Mouse (Mus musculus): Measurements from ENCODE around the gene Arhgap29. TPM values are rescaled to one million over a fixed set of nuclear protein-coding genes. Genes with fewer than 3 reads are reported as not detected.
A peak's percentile ranks its signal among the peaks of the same experiment; 100 is the strongest.

Arhgap29 gene
- polyA plus RNA-seq, 1 experiment: 5.8 TPM

DNA sequence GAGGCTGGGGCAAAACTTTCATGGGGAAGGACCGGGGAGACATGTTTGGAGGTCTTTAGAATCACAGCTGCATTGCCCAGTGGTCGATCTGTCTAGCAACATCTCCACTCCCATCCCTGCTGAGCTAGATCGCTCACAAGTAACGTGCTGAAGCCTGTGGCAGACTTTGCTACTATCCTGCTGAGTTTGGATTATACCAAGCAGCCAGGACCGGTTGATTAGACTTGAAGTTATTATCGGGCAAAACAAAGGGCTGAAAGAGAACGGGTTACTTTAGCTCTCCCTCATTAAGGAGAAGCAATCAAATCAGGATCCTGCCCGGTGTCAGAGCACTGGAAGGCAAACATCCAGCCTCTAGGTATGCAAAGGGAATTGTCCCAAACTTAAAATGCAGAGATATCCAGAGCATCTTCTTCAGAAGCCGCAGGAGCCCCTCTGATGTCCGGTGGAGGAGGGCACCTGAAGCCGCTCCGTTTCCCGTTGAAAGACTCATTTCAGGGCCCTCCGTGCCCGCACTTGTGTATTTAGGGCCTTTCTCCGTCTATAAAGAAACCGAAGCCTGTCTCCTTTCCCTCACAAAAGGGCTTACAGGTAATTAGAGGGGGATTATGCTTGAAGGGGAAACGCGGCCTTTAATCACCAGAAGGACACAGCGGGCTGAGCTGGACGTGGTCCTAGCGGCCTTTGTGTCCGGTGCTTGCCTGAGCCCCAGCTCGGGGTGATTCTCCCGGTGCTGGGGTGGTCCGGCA lies 91.6 kb downstream of the Arhgap29 start, which contains the start of gene Abca4:
TSS of gene Abca4 (plus strand) at position 645 of the 749 bp plus-strand sequence.
- TF ChIP-seq MYOD1 (IDR thresholded peaks at IDR 0.05; ENCODE audit: control insufficient read depth, insufficient read length, low read depth) (no peak), CTCF (IDR thresholded peaks at IDR 0.05; ENCODE audit: control insufficient read depth, insufficient read depth, insufficient read length) (no peak), CEBPB (IDR thresholded peaks at IDR 0.05; ENCODE audit: low read depth) (no peak), MAX (IDR thresholded peaks at IDR 0.05) (no peak), MYOG (IDR thresholded peaks at IDR 0.05; ENCODE audit: control insufficient read depth, extremely low read depth, insufficient read length) (no peak), USF1 (IDR thresholded peaks at IDR 0.05; ENCODE audit: low read depth) (no peak), FOSL1 (IDR thresholded peaks at IDR 0.05; ENCODE audit: insufficient read depth, low read length, poor library complexity, severe bottlenecking) (no peak)
- Histone ChIP-seq H3K4me3 (ENCODE audit: insufficient read depth, poor library complexity, severe bottlenecking) (no peak within 1 kb of the TSS), H3K27me3 (ENCODE audit: control insufficient read depth, insufficient read depth, insufficient read length) (no peaks in the 10 kb centered on the region), H3K79me2 (ENCODE audit: control insufficient read depth, insufficient read depth) (no peaks in the 10 kb centered on the region), H3ac (ENCODE audit: control insufficient read depth, insufficient read length, low read depth) (no peak within 1 kb of the TSS), H3K79me3 (ENCODE audit: low read depth) (no peaks in the 10 kb centered on the region), H3K36me3 (ENCODE audit: control insufficient read depth, insufficient read depth) (no peaks in the 10 kb centered on the region)

DNA sequence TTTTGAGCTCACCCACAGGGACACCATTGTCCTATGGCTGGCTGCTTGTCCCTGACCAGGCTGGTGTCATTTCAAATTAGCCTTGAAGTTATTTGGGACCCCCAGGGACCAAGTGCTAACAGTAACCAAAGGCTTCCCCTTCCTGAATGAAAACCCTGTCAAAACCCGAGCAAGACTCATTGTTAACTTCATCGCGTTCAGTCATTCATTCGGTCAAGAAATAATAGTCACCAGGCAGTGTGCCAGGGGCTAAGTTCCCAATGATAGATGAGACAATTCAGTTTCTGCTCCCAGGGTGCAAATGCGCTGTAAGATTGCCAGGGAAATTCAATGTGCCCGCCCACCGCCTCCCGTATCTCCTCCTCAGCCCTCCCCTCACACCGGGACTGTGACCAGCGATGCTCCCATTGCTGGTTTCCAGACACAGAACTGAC lies 93.9 kb downstream of the Arhgap29 start:
- TF ChIP-seq MYOD1 (IDR thresholded peaks at IDR 0.05; ENCODE audit: control insufficient read depth, insufficient read length, low read depth): no peak
- TF ChIP-seq FOSL1 (IDR thresholded peaks at IDR 0.05; ENCODE audit: insufficient read depth, low read length, poor library complexity, severe bottlenecking): no peak
- no peak for TF ChIP-seq CEBPB (IDR thresholded peaks at IDR 0.05; ENCODE audit: low read depth)
- TF ChIP-seq MYOG (IDR thresholded peaks at IDR 0.05; ENCODE audit: control insufficient read depth, extremely low read depth, insufficient read length): no peak
- no peak for TF ChIP-seq MAX (IDR thresholded peaks at IDR 0.05)
- TF ChIP-seq USF1 (IDR thresholded peaks at IDR 0.05; ENCODE audit: low read depth): no peak
- TF ChIP-seq CTCF (IDR thresholded peaks at IDR 0.05; ENCODE audit: control insufficient read depth, insufficient read depth, insufficient read length): no peak
- no peaks in the 10 kb centered on the region for H3K36me3 ChIP-seq (ENCODE audit: control insufficient read depth, insufficient read depth)
- H3K79me3 ChIP-seq (ENCODE audit: low read depth): no peaks in the 10 kb centered on the region
- no peaks in the 10 kb centered on the region for H3K79me2 ChIP-seq (ENCODE audit: control insufficient read depth, insufficient read depth)
- no peak overlapping the region for H3ac ChIP-seq (ENCODE audit: control insufficient read depth, insufficient read length, low read depth)
- no peaks in the 10 kb centered on the region for H3K27me3 ChIP-seq (ENCODE audit: control insufficient read depth, insufficient read depth, insufficient read length)
- no peak overlapping the region for H3K4me3 ChIP-seq (ENCODE audit: insufficient read depth, poor library complexity, severe bottlenecking)

DNA sequence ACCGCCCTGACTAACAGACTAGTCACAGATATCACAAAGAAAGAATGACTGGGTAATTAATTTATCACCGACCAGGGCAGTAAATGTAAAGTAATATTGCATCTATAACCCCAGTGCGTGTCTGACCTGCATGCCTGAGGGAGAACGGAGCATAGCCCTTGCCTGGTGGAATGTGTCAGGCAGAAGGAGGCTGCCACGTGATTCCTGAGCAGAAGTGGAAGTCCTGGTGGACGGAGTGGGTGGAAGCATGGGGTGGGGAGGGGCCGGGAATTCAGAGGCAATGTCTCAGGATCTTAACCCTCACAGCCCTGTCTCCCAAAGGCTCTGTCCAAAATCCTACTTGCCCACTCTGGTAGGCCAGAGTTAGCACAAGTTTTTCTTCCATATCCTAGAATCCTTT lies 95.1 kb downstream of the Arhgap29 start:
- Histone ChIP-seq H3K27me3 (ENCODE audit: control insufficient read depth, insufficient read depth, insufficient read length) (no peaks in the 10 kb centered on the region), H3K36me3 (ENCODE audit: control insufficient read depth, insufficient read depth) (no peaks in the 10 kb centered on the region), H3ac (ENCODE audit: control insufficient read depth, insufficient read length, low read depth) (no peak overlapping the region), H3K79me3 (ENCODE audit: low read depth) (no peaks in the 10 kb centered on the region), H3K79me2 (ENCODE audit: control insufficient read depth, insufficient read depth) (no peaks in the 10 kb centered on the region), H3K4me3 (ENCODE audit: insufficient read depth, poor library complexity, severe bottlenecking) (no peak overlapping the region)
- no peak for TF ChIP-seq MYOD1 (IDR thresholded peaks at IDR 0.05; ENCODE audit: control insufficient read depth, insufficient read length, low read depth)
- TF ChIP-seq CTCF (IDR thresholded peaks at IDR 0.05; ENCODE audit: control insufficient read depth, insufficient read depth, insufficient read length): no peak
- no peak for TF ChIP-seq USF1 (IDR thresholded peaks at IDR 0.05; ENCODE audit: low read depth)
- TF ChIP-seq FOSL1 (IDR thresholded peaks at IDR 0.05; ENCODE audit: insufficient read depth, low read length, poor library complexity, severe bottlenecking): no peak
- no peak for TF ChIP-seq MYOG (IDR thresholded peaks at IDR 0.05; ENCODE audit: control insufficient read depth, extremely low read depth, insufficient read length)
- TF ChIP-seq MAX (IDR thresholded peaks at IDR 0.05): no peak

DNA sequence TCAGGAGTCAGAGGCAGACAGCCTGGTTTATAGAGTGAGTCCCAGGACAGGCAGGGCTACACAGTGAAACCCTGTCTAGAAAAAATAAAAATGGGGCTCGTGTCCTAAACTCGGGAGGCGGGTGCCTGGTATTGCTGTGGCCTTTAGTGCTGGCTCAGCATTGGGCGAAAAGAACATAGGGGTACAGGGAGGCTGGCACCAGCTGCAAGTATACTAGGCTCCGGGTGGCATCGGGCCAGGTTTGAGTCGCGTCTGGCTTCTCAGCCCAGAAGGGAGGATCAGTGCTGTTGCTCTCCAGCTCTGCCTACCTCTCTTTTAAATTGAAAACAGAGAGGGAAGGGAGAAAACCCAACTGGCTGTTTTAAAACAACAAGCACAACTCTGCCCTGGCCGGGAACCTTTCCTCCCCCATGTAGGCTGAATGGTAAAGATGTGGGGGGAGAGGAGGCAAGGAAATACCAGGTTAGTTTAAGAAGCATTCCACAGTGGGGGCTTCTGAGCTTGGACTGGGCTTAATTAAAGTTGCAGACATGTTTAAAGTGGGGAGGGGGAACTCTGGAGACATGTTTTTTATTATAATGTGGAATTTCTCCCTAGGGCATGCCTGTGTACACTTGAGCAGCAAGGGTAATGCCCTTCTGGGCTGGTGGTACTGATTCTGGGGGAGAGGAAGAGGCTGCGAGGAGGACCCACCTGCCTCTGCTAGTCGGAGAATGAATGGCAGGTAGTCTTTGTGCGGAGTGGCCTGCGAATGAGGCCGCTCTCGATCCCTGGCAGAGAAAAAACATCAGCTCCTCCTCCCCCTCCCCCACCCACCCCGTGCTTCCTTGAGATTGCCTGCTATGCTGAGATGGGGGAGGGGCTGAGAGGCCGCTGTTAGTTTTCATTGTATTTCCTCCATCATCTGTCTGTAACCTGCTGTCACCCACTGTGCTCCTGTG lies 95.8 kb downstream of the Arhgap29 start:
- Histone ChIP-seq H3K4me3 (ENCODE audit: insufficient read depth, poor library complexity, severe bottlenecking) (no peak overlapping the region), H3K79me2 (ENCODE audit: control insufficient read depth, insufficient read depth) (no peaks in the 10 kb centered on the region), H3ac (ENCODE audit: control insufficient read depth, insufficient read length, low read depth) (no peak overlapping the region), H3K27me3 (ENCODE audit: control insufficient read depth, insufficient read depth, insufficient read length) (no peaks in the 10 kb centered on the region), H3K79me3 (ENCODE audit: low read depth) (no peaks in the 10 kb centered on the region), H3K36me3 (ENCODE audit: control insufficient read depth, insufficient read depth) (no peaks in the 10 kb centered on the region)
- TF ChIP-seq MAX (IDR thresholded peaks at IDR 0.05) (no peak), MYOD1 (IDR thresholded peaks at IDR 0.05; ENCODE audit: control insufficient read depth, insufficient read length, low read depth) (no peak), CEBPB (IDR thresholded peaks at IDR 0.05; ENCODE audit: low read depth) (no peak), USF1 (IDR thresholded peaks at IDR 0.05; ENCODE audit: low read depth) (no peak), MYOG (IDR thresholded peaks at IDR 0.05; ENCODE audit: control insufficient read depth, extremely low read depth, insufficient read length) (no peak), FOSL1 (IDR thresholded peaks at IDR 0.05; ENCODE audit: insufficient read depth, low read length, poor library complexity, severe bottlenecking) (no peak)

DNA sequence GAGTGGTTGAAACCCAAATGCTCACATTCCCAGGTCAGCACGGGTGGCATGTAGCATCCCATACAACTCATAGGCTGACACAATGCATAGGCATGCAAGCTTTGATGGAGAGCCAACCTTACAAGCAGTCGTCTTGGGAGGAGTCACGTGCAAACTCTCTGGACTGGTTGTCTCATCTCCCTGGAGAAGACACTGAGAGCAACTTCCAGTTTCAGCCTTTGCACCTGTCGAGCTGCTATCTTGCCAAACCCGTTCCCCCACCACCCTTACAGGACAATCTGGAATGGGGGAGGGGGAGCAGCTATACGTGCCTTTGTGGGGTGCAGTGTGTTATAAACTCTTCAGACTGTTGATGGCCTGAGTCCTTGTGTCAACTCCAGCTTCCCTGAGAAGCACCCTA lies 96.8 kb downstream of the Arhgap29 start:
- Histone ChIP-seq H3K79me3 (ENCODE audit: low read depth) (no peaks in the 10 kb centered on the region), H3ac (ENCODE audit: control insufficient read depth, insufficient read length, low read depth) (no peak overlapping the region), H3K27me3 (ENCODE audit: control insufficient read depth, insufficient read depth, insufficient read length) (no peaks in the 10 kb centered on the region), H3K4me3 (ENCODE audit: insufficient read depth, poor library complexity, severe bottlenecking) (no peak overlapping the region), H3K79me2 (ENCODE audit: control insufficient read depth, insufficient read depth) (no peaks in the 10 kb centered on the region), H3K36me3 (ENCODE audit: control insufficient read depth, insufficient read depth) (no peaks in the 10 kb centered on the region)
- TF ChIP-seq CEBPB (IDR thresholded peaks at IDR 0.05; ENCODE audit: low read depth): no peak
- peak; percentile 96 for TF ChIP-seq MYOD1 (IDR thresholded peaks at IDR 0.05; ENCODE audit: control insufficient read depth, insufficient read length, low read depth)
- no peak for TF ChIP-seq FOSL1 (IDR thresholded peaks at IDR 0.05; ENCODE audit: insufficient read depth, low read length, poor library complexity, severe bottlenecking)
- TF ChIP-seq MAX (IDR thresholded peaks at IDR 0.05): no peak
- TF ChIP-seq USF1 (IDR thresholded peaks at IDR 0.05; ENCODE audit: low read depth): peak; percentile 64
